Mouse (Mus musculus) myocyte (in vitro differentiated cells): ENCODE data around the gene Snap47.

ENCODE experiments used
- CEBPB ChIP-seq: IDR thresholded peaks from 2 replicates; pipeline ENCODE4 v1.6.1; 2011; ENCODE audit warnings: mild to moderate bottlenecking, moderate library complexity; ENCODE audit not compliant: poor library complexity, insufficient read depth, severe bottlenecking
- POLR2A ChIP-seq: IDR thresholded peaks from one replicate; pipeline ENCODE4 v1.6.1; 2011; ENCODE audit warnings: low read depth, mild to moderate bottlenecking, control low read depth, moderate library complexity; ENCODE audit not compliant: insufficient read length
- POLR2AphosphoS2 ChIP-seq: IDR thresholded peaks from one replicate; pipeline ENCODE4 v1.6.1; 2011; ENCODE audit warnings: low read depth, control low read depth; ENCODE audit not compliant: insufficient read length
- USF1 ChIP-seq: IDR thresholded peaks from one replicate; pipeline ENCODE4 v1.6.1; 2011; ENCODE audit warnings: low read depth, mild to moderate bottlenecking, control low read depth, moderate library complexity

GRCm38 (mm10) chr11:59399830-59400229, 51.2 kb downstream of the Snap47 start:
- TF ChIP-seq POLR2A: no peak
- TF ChIP-seq POLR2AphosphoS2: no peak
- TF ChIP-seq CEBPB: no peak
- TF ChIP-seq USF1: no peak
